Mouse (Mus musculus) stomach, postnatal 0 days (tissue): Measurements from ENCODE around the gene Ccdc142.

Source experiments
- CTCF ChIP-seq: IDR thresholded peaks from 2 replicates; pipeline ENCODE4 v1.5.1; 2016; ENCODE audit warnings: antibody characterized with exemption, low read depth, mild to moderate bottlenecking, moderate library complexity
- EP300 ChIP-seq: optimal IDR thresholded peaks from 2 replicates; pipeline ENCODE3; 2016; ENCODE audit warnings: antibody characterized with exemption

- TF ChIP-seq CTCF: peak; percentile 56
- TF ChIP-seq EP300: no peak
Measured at GRCm38 (mm10) chr6:83127419-83127818, 26.0 kb downstream of the Ccdc142 start.
